Mouse (Mus musculus) heart, postnatal 10 days (tissue): Measurements from ENCODE around the gene Anks1b. TPM values are rescaled to one million over a fixed set of nuclear protein-coding genes. Genes with fewer than 3 reads are reported as not detected.

Source experiments
- DNase-seq, 2 experiments: peaks; one replicate each; pipeline ENCODE4 v3.0.0; 2021
- intact Hi-C: fragments of 180-260 bp; cut with DNase I; formaldehyde crosslinking; loops from one replicate; pipeline ENCODE4 v1.15.1; 2025
- total RNA-seq, 2 experiments: library from RNA; stranded (reverse); gene quantifications; 2 replicates each; pipeline ENCODE4 v1.2.3; 2021

Gene Anks1b
- total RNA-seq, 2 experiments from 2014 or later: 0.19 to 0.25 TPM

DNA sequence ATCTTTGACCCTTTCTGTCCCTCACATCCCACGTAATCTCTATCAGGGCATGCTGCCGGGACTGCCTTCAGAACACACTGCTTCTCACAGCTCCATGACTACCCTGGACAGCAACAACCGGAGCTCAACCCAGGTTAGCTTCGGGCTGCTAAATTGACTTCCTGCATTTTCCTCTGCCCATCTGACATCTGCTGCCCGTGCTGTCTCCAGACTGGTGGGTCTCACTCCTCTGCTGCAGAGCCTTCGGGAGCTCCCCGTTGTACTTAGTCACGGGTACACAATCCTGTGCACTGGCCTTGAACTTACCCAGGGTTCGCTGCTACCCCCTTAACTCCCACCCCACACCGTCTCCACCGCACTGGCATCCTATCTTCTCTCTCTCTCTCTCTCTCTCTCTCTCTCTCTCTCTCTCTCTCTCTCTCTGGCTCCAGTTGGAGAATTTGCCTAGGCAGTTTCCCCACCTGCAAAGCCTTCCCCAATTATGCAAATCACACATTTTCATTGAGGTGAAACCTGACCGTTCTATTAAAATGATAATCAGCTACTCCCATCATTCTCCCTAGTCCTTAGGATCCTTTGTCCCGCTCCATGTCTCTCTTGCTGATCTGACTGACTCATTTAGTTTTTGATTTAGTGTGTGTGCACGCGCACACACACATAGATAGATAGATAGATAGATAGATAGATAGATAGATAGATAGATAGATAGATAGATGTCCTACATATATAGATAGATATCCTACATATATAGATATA is 898.3 kb downstream of the Anks1b start:
- intact Hi-C loops: no loop called here
- peak in 1 of 2 experiments; percentile 3 for DNase-seq

DNA sequence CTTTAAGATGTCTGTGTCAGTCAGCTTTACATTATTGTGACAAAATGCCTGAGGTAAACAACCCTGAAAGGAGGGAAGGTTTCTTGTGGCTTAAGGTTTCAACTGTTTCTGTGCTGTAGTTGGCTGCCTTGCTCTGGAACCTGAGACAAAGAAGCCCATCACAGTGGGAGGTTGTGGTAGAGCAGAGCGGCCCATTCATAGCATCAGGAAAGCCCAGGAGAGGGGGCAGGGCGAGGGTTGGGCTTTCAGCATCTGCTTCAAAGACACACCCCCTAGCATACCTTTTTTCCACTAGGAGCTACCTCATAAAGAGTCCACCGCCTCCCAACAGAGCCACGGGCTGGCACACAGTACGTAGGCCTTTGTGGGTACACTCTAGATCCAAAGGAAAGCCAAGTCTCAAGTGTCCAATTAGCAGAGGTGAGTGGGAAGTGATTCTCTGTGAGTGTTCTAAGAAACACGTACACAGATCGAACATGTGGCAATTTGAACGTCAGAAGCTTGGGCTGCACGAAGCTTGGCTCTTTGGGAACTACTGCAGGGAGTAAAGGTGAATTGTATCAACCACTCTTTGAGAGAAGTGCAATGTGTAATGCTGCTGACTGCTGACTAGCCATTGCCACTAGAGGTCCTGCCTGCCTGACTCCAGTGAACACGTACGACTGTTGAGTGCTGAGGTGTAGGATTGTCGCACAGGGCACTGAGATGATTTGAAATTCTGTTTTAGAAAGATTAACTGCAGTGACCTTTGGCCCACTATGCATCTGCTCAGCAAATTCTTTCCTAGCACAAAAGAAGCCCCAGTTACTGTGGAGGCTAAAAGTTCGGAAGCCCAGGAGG is 906.5 kb downstream of the Anks1b start:
- intact Hi-C loops: no loop called here
- DNase-seq: no peak

DNA sequence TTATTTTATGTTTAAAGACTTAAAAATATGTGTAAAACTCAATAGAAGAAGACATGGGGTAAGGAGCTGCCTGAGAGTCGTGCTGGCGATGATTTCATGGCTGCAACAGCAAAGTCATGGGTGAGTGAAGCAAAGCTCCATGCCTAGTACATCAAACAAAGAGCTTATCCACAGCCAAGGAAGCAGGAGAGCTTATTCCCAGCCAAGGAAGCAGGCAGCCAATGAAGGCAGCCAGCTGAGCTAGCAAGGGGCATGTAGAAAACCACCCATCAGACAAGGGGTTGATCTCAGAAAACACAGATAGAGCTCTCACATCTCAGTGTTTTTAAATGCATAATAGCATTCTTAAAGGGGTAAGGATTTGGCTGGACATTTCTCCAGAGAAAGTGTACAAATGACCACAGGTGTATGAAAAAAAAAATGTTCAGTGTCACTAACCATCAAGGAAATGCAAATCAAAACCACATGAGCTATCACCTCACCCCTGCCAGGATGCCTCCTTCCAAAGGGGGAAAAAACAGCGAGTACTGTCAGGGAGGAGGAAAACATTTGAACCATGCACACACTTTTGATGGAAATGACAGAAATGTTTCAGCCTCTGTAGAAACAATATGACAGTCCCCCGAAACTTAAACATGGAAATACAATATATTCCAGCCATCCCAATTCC is 911.8 kb downstream of the Anks1b start:
- intact Hi-C loops: no loop called here
- no peak for DNase-seq

DNA sequence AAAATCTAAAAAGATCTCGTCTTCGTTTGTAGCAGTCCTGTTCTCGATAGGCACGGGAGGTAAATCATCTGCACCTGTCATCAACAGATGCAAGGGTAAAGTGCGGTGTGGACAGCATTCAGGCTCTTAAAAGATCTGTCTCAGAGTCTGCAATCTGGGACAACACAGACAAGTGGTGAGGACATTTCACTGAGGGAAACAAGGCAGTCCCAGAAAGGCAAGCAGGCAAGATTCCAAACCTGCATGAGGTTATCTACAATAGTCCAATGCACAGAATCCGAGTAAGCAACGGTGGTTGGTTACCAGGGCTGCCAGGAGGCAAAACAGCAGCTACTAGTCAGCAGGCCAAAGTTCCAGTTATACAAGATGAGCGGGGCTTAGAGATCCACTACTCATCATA is 912.4 kb downstream of the Anks1b start:
- DNase-seq: no peak
- intact Hi-C loops: no loop called here

DNA sequence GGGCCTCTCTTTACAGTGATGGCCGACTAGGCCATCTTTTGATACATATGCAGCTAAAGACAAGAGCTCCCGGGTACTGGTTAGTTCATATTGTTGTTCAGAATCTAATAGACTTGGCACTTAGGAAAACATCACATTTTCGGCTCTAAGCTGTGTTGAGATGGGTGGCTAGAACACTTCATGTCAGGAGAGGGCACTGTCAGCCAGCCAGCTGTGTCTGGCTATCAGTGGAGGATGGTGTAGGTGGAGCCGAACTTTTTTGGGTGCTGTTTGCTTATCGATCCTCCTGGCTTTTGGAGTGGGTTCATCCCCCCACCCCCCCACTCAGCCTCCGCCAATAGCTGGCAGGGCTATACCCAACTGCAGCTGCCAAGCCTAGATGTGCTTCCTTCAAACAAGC is 929.8 kb downstream of the Anks1b start:
- intact Hi-C loops: no loop called here

DNA sequence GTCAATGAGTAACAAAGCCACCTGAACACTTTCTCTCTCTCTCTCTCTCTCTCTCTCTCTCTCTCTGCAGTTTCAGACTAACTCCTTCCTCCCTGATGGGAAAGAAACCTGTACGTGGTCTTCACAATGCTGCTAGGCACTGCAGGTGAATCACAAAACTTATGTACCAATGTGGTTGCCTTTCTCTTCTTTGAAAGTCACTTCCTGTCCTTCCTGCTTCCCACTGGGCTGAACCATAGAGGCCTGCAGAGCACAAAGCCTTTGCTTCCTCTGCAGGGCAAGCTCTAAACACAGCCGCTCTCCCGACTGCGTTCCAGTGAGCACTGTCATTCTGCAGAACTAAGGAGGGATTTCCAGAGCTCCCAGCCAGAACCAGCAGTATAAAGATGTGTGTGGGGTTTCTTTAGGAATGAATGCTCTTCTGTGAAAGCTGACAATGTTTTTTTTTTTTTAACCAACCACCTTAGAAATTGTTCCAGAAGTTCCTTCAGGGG is 931.3 kb downstream of the Anks1b start:
- no peak for DNase-seq
- intact Hi-C loops: no loop called here

More for the DNA sequence above, 929.8 kb downstream of the Anks1b start:
- no peak for DNase-seq

DNA sequence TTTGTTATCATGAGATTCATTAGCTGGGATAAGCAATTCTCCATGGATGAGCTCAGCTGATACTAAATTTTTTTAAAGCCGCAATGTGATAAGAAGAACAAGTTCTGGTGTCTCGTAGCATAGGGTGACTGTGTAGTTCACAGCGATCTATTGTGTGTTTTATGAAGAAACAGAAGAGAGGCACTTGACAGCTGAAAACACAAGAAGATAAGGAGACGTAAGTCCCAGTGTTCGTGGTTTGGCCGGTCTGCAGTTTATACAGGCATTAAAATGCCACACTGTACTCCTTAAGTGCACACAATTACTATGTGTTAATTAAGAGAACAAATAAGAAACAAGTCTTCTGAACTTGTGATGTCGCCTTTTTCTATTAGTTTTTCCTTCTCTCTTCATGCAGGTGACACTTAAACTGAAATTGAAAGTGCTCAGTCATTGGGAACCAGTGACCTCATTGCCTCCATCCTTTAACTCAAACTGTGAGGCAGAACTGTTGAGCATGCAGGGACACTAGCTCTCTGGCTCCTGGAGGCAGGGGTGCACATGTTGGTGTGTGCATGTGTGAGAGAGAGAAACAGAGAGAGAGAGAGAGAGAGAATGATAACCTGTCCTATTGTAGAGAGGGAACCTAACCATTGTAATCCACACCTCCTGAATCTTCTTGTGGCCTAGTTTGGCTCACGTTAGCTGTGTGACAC is 935.5 kb downstream of the Anks1b start:
- no peak for DNase-seq
- intact Hi-C loops: no loop called here

DNA sequence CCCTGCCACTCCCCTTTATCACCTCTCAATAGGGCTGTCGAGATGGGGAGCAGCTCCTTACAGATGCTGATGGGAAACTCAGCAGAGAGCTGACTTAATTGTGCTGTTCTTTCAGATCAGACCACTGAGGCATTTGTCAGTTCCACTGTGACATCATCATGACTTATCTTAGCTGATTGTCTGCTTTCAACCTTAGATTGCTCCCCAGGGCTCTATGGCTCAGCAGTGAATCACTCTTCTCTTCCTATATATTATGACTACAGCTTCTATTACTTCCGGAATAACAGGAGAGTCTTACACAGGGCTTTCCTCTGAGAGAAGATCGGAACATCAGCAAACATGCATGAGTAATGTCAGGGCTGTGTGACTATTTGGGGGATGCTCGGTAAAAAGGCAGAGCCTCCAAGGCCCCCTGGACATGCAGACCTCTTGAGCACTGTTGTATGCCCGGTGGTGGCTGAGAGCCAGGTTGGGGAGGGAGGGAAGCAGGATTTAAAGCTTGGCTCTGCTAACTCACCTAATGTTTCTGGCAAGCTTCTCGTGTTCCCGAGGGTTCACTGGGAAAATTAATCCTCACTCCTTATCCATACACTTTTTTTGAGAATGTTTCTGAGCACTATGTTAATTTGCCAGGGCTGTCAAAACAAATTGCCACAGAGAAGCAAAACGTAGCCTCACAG is 936.7 kb downstream of the Anks1b start:
- no peak for DNase-seq
- intact Hi-C loops: no loop called here

DNA sequence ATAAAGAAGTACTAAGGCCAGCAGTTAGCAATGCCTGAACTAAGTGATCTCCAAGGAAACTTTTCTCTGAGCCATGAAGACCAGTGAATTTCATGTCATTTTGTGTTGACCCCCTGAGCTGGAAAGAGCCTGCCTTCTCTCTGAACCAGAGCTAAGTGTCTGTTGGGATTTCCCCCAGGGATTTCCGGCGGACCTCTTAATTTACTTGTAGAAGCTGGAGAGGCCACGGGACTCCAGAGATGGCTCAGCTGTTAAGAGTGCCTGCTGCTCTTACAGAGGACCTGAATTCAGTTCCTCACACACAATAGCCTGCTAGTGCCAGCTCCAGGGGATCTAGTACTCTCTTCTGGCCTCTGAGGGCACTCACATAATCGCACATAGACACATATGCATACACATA is 938.1 kb downstream of the Anks1b start:
- intact Hi-C loops: no loop called here
- DNase-seq: no peak

DNA sequence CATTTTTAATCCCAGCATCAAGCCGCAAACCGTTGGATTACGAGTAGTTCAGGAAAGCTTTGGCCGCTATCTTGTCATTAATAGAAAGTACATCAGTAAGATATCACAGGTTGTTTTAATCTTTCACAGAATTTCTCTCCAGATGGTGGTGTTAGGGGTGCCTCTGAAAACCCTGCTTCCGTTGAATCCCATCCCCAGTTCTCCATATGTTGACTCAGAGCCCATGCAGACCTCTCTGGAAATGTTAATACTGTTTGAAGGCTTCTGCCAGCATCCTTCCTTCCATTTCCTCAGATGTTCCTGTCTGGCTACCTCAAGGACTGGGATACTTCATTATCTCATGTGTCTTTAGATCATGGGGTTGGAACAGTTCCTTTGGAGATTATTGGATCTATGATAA is 940.0 kb downstream of the Anks1b start:
- DNase-seq: no peak
- intact Hi-C loops: no loop called here

DNA sequence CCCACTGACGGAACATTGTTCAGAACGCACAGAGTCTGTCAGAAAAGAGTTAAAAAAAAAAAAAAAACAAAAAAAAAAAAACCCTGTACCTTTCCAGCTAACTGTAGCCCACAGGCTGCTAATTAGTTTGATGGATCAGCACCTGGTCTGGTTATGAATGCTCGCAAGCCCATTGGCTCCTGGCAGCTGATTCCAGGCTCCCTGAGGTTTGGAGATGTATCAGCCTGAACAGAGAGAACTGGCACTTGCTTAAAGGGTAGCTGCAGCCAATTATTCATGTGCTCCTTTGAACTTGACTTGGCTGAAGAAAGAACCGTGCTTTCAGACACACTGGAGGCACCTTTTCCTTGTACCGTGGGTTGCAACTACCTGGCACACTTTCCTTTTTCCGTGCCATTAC is 941.1 kb downstream of the Anks1b start:
- DNase-seq: no peak
- intact Hi-C loops: no loop called here

DNA sequence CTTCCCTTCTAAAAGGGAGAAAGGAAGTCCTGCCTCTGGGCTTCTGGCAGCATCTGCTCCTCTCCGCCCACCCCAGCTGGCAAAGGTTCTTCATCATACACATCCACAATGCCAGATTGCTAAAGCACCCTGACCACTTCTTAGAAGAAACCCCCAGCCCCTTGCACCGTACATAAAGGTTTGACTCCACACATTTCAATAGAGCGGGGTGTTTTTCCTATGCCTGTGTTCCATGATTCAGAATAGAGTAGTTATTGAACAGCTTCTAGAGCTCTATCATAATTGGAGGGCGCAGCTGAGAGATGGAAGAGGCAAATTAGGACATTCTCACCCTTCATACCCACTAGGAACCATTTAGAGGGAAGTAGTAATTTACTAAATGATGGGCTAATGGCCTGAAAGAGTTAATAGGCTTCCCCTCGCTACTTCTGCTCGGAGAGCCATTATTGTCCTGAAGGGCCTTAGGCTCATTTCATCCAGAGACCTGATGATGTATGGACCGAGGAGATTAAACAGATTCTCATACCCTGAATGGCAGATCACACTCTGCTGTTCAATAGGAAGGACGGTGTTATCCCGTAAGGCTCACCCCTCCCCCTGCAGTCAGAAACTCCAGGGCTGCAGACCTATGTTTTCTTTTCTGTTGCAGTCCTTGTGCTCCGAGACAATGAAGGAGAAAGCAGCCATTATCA is 945.1 kb downstream of the Anks1b start:
- intact Hi-C loops: no loop called here
- DNase-seq: no peak

DNA sequence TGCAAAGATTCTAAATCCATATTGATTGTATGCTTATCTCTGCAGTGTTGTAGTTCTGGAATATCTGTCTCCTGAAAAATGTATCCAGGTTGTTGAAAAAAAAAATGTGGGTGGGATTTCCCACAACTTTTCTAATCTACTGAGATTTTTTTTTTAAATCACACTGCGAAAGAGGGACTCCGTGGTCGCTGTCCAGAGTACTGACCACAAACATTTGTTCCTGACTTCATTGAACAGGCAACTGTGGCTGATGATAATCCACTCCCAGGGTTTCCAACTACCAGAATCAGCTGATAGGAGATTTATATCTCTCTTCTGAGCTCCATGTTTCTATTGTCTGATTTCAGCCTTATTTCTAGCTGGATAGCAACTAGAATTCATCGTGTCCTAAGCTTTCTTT is 950.1 kb downstream of the Anks1b start:
- peak; percentile 23 to 46 for DNase-seq
- intact Hi-C loops: no loop called here

DNA sequence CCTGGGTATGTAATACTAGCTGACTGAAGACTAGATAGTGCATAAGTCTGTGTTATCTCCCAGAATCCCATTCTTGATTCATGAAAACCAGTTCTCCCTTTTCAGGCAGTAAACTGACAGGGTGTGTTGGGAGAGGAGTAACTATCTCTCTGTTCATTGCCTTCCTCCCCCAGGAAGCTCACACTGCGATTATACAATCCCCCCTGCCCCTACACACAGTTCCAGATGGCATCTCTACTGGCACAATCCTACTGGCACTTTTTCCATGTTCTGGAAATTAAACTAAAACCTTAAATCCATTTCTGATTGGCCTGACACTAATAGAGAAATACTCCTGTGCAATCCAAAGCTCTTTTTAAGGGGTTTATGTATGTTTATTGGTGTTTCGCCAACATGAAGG is 951.4 kb downstream of the Anks1b start:
- intact Hi-C loops: no loop called here
- DNase-seq: no peak

DNA sequence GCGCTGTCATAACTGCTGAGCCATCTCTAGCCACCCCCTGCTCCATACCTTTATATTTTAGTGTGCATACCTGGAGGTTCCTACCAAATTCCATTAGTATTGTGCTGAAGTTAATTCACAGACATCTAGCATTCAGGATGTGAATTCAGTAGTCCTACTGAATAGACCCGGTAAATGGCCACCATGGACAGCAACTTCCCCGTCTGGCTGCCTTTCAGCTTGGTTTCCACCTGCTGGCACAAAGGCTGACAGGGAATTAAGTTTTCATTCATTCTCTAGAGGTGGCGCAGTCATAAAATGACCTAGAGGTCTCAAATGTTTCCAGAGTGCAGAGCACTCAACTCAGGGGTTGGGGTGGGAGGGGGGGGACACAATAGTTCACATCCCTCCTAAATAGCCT is 953.6 kb downstream of the Anks1b start:
- DNase-seq: peak; percentile 36 to 65
- intact Hi-C loops: no loop called here

DNA sequence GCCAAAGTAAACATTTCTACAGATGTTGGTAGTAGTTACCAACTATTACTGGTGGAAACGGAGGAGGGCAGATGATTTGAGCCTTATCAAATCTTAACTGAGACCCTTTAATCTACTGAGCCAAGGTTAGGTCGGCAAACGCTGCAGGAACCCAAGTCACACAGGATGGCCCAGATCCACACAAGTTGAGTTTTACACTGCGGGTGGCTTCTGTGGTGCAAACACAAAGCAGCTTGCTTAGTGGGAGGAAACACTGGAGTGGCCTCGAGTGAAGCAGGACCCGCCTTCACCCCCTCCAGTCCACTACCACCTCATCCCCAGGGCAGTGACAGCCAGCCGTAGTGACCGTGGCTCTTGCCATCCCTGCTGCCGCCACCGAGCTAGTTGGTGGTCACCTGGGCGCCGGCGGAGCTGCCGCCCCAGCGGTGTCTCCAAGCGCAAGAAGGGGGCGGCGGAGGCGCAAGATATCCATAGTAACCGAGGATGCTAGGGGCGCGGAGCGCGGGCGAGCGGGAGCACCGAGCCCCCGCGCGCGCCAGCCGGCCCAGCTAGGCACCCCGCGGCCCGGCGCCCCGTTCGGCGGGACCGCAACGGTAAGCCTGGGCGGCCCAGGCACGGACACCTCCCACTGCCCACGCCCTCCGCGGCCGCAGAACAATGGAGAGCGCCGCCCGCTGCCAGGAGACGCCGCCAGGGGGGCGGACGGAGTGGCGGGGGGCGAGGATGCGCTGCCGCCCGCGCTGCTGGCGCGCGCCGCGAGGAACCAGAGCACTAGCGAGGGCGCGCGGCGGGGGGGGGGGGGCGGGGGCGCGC is 955.5 kb downstream of the Anks1b start:
- intact Hi-C loops: no loop called here
- DNase-seq: no peak

DNA sequence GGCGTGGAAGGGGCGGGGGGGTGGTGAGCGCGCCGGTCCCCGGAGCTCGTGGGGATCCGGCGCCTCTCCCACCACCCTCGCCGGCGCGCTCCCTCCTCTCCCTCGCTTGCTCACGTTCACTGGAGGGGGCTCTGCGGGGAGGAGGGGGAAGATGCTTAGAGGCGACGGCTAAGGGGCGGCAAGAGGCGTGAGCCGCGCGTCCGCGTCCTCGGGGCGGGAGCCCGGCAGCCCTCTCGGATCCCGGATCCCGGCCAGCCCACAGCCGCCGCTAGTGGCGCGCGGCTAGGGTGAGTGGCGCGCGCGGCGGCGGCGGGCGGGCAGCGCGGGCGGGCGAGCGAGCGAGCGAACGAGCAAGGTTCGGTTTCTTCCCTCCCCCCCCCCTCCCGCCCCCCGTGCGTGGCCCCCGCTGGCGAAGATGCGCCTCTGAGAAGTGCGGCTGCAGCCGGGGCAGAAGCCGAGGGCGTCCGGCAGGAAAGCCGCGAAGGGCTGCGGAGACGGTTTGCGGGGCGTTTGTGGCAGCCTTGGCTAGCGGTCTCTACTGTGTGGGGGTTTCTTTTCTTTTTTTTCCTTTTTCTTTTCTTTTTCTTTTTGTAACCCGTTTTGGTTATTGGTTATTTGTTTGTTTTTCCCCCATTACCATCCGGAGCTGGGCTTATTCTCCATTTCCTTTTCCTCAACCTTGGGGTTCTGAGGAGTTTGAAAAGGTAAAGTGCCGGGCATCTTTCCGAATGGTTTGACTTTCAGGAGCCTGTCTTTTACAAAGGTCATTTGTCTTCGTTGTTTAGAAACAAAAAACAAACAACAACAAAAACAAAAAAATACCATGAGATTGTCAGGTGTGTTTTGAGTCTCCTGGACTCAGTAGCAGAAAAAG is 956.3 kb downstream of the Anks1b start:
- intact Hi-C loops: no loop called here
- no peak for DNase-seq

DNA sequence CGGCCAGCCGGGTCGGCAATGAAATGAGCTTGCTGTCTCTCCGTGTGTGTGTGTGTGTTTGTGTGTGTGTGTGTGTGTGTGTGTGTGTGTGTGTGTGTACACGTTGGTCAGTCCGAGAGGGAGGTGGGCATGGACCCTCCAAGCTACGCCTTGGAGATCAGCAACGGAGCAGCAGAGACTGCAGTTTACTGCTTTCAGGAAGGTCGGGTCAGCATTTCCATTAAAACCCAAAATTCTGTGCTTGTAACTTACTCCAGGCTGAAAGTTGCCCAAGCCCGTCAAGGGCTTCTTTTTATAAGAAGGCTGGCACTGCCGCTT is 956.9 kb downstream of the Anks1b start:
- DNase-seq: no peak
- intact Hi-C loops: no loop called here
